Mouse (Mus musculus): ENCODE measurements around the gene Hoxb7.
A peak's percentile ranks its signal among the peaks of the same experiment; 100 is the strongest.

The Hoxb7 gene

GRCm38 (mm10) chr11:96286739-96287385, 439 bp downstream of the Hoxb7 start:
- DNase-seq = no peak

GRCm38 (mm10) chr11:96287411-96287810, 988 bp downstream of the Hoxb7 start:
- no peak for DNase-seq

- DNase-seq = no peak
Measured at GRCm38 (mm10) chr11:96288455-96289221, 2.2 kb downstream of the Hoxb7 start.

GRCm38 (mm10) chr11:96289293-96289692, 2.9 kb downstream of the Hoxb7 start:
- no peak for DNase-seq

- no peak for DNase-seq
Measured at GRCm38 (mm10) chr11:96289837-96290236, 3.4 kb downstream of the Hoxb7 start.

GRCm38 (mm10) chr11:96290705-96291355, 4.4 kb downstream of the Hoxb7 start:
- no peak for DNase-seq

GRCm38 (mm10) chr11:96291681-96292564, 5.5 kb downstream of the Hoxb7 start, which contains the start of gene Hoxb6:
Gene Hoxb6, plus strand, starts transcription at chr11:96292476.
- DNase-seq = no peak

GRCm38 (mm10) chr11:96292565-96293301, 6.3 kb downstream of the Hoxb7 start:
- no peak for DNase-seq

- DNase-seq = no peak
Measured at GRCm38 (mm10) chr11:96293302-96293921, 7.0 kb downstream of the Hoxb7 start.

GRCm38 (mm10) chr11:96294245-96295091, 8.0 kb downstream of the Hoxb7 start:
- peak; percentile 50 for DNase-seq

GRCm38 (mm10) chr11:96295092-96295835, 8.8 kb downstream of the Hoxb7 start:
- DNase-seq = no peak

GRCm38 (mm10) chr11:96296997-96297396, 10.6 kb downstream of the Hoxb7 start:
- DNase-seq = no peak

GRCm38 (mm10) chr11:96297428-96297827, 11.0 kb downstream of the Hoxb7 start:
- no peak for DNase-seq

- no peak for DNase-seq
Measured at GRCm38 (mm10) chr11:96297968-96298635, 11.7 kb downstream of the Hoxb7 start.

- DNase-seq = no peak
Measured at GRCm38 (mm10) chr11:96298895-96299667, 12.7 kb downstream of the Hoxb7 start.

- DNase-seq = no peak
Measured at GRCm38 (mm10) chr11:96299781-96300180, 13.4 kb downstream of the Hoxb7 start.

GRCm38 (mm10) chr11:96300354-96301063, 14.1 kb downstream of the Hoxb7 start:
- DNase-seq = no peak

GRCm38 (mm10) chr11:96301064-96301431, 14.6 kb downstream of the Hoxb7 start:
- DNase-seq = no peak

Measured in right cerebral cortex, postnatal 14 days (tissue).